8 mouse cellular contexts compared by ENCODE assay signal in genomic region chr6:149100174-149101075, GRCm38 (mm10). TPM values are rescaled to one million over a fixed set of nuclear protein-coding genes. Genes with fewer than 3 reads are reported as not detected.
DNase-seq lines count a peak whose midpoint lies in the region; ATAC-seq and TF ChIP-seq lines count a peak whose summit lies in the region.

No protein-coding gene starts in this region.

- no peaks in the 10 kb centered on the region for H3K27me3 ChIP-seq in embryonic facial prominence, embryonic 12.5 days
- no peaks in the 10 kb centered on the region for H3K27me3 ChIP-seq in heart, adult 2 months (ENCODE audit: control insufficient read depth, insufficient read depth, low read length)
- H3K27me3 ChIP-seq in kidney, adult 2 months (replicated peaks; ENCODE audit: control insufficient read depth, insufficient read depth, low read length), result no peaks in the 10 kb centered on the region
- no peaks in the 10 kb centered on the region for H3K27me3 ChIP-seq in limb, embryonic 10.5 days (ENCODE audit: low read depth, poor library complexity, severe bottlenecking)
- 0 out of 2 replicates have a peak, but pooled peaks cover 4% of the 10 kb centered on the region for H3K27me3 ChIP-seq in midbrain, embryonic 10.5 days (ENCODE audit: low read depth, poor library complexity, severe bottlenecking)

- no peak for TF ChIP-seq POLR2A in heart, adult 2 months (IDR thresholded peaks at IDR 0.05; ENCODE audit: insufficient read depth, low read depth, low read length)
- TF ChIP-seq POLR2A in kidney, adult 2 months (IDR thresholded peaks at IDR 0.05; ENCODE audit: low read depth, low read length), result no peak

- peak overlapping the region; percentile 92 for H3K27ac ChIP-seq in embryonic facial prominence, embryonic 12.5 days
- peak overlapping the region; percentile 97 for H3K27ac ChIP-seq in heart, adult 2 months
- H3K27ac ChIP-seq in kidney, adult 2 months (ENCODE audit: insufficient read depth, low read depth, low read length), result peak overlapping the region; percentile 67
- peak overlapping the region; percentile 93 for H3K27ac ChIP-seq in limb, embryonic 10.5 days
- H3K27ac ChIP-seq in midbrain, embryonic 10.5 days (replicated peaks), result peak overlapping the region; percentile 97

- TF ChIP-seq CTCF in heart, adult 2 months (IDR thresholded peaks at IDR 0.05), result peak; percentile 31
- TF ChIP-seq CTCF in kidney, adult 2 months (conservative IDR thresholded peaks at IDR 0.05; ENCODE audit: insufficient read depth, insufficient read length, low read depth, low read length), result no peak

- no peaks in the 10 kb centered on the region for H3K9me3 ChIP-seq in embryonic facial prominence, embryonic 12.5 days
- H3K9me3 ChIP-seq in limb, embryonic 10.5 days (replicated peaks), result no peaks in the 10 kb centered on the region
- H3K9me3 ChIP-seq in midbrain, embryonic 10.5 days (replicated peaks), result no peaks in the 10 kb centered on the region

- H3K36me3 ChIP-seq in embryonic facial prominence, embryonic 12.5 days, result no peaks in the 10 kb centered on the region
- peaks cover 2% of the 10 kb centered on the region; the same call in 1 of the 2 replicates for H3K36me3 ChIP-seq in heart, adult 2 months (ENCODE audit: control insufficient read depth, insufficient read depth, low read length)
- H3K36me3 ChIP-seq in kidney, adult 2 months (ENCODE audit: control insufficient read depth, insufficient read depth, low read length), result no peaks in the 10 kb centered on the region
- H3K36me3 ChIP-seq in limb, embryonic 10.5 days, result no peaks in the 10 kb centered on the region
- 0 out of 2 replicates have a peak, but pooled peaks cover 4% of the 10 kb centered on the region for H3K36me3 ChIP-seq in midbrain, embryonic 10.5 days

- H3K79me2 ChIP-seq in heart, adult 2 months (replicated peaks; ENCODE audit: control insufficient read depth, insufficient read depth, low read length), result peaks cover 4% of the 10 kb centered on the region; the same call in 1 of the 2 replicates

- no peaks in the 10 kb centered on the region; the same call in 1 of the 2 replicates for H3K4me1 ChIP-seq in embryonic facial prominence, embryonic 12.5 days
- peaks cover 3% of the 10 kb centered on the region for H3K4me1 ChIP-seq in heart, adult 2 months (ENCODE audit: control insufficient read depth, insufficient read depth, low read length)
- H3K4me1 ChIP-seq in kidney, adult 2 months (ENCODE audit: control insufficient read depth, insufficient read depth, low read length), result 0 out of 2 replicates have a peak, but pooled peaks cover under 1% of the 10 kb centered on the region
- H3K4me1 ChIP-seq in limb, embryonic 10.5 days, result peaks cover 9% of the 10 kb centered on the region; the same call in 1 of the 2 replicates
- peaks cover 18% of the 10 kb centered on the region for H3K4me1 ChIP-seq in midbrain, embryonic 10.5 days

- H3K4me2 ChIP-seq in embryonic facial prominence, embryonic 12.5 days (replicated peaks), result peak overlapping the region; percentile 75

- no peak for TF ChIP-seq EP300 in heart, adult 2 months (IDR thresholded peaks at IDR 0.05; ENCODE audit: insufficient read depth, low read depth, low read length)

- 0 out of 2 replicates have a peak, but pooled peaks have one; percentile 57 for ATAC-seq in embryonic facial prominence, embryonic 12.5 days (ENCODE audit: insufficient number of reproducible peaks, insufficient read depth, low FRiP score, low TSS enrichment)

- DNase-seq in adrenal gland, postnatal 4 days (ENCODE audit: low spot score in 2 of 2), result peak; percentile 22 to 42
- DNase-seq in heart, adult 2 months, result peak; percentile 74 to 79
- peak; percentile 92 for DNase-seq in kidney, adult 2 months
- DNase-seq in limb, embryonic 10.5 days (ENCODE audit: low spot score), result peak; percentile 79
- DNase-seq in midbrain, embryonic 10.5 days (ENCODE audit: low spot score), result peak; percentile 80
- peak; percentile 58 for DNase-seq in right cerebral cortex, postnatal 4 days
- DNase-seq in T-cell, adult 2 months (ENCODE audit: low spot score), result no peak

- WGBS in embryonic facial prominence, embryonic 12.5 days, result 2% methylated on average over 52 of the region's 52 CpGs
- WGBS in heart, adult 2 months, result 2% methylated on average over 52 of the region's 52 CpGs
- 2% methylated on average over 52 of the region's 52 CpGs for WGBS in kidney, adult 2 months
- 2% methylated on average over 52 of the region's 52 CpGs for WGBS in limb, embryonic 10.5 days
- WGBS in midbrain, embryonic 10.5 days, result 1% methylated on average over 51 of the region's 52 CpGs

- H3K4me3 ChIP-seq in embryonic facial prominence, embryonic 12.5 days, result peak overlapping the region; percentile 82
- peak overlapping the region; percentile 86 for H3K4me3 ChIP-seq in heart, adult 2 months
- H3K4me3 ChIP-seq in kidney, adult 2 months (ENCODE audit: insufficient read depth, low read depth, low read length), result peak overlapping the region; percentile 70
- peak overlapping the region; percentile 83 for H3K4me3 ChIP-seq in limb, embryonic 10.5 days
- peak overlapping the region; percentile 91 for H3K4me3 ChIP-seq in midbrain, embryonic 10.5 days

- intact Hi-C loops in heart, adult 2 months (cut with DNase I), result loop anchor here (2.0 to 5.0 kb wide), 3 partner anchors 18 to 153 kb away; partner anchors contain the start of gene Sinhcaf

- H3K9ac ChIP-seq in embryonic facial prominence, embryonic 12.5 days, result peak overlapping the region; percentile 80
- H3K9ac ChIP-seq in heart, adult 2 months (ENCODE audit: low read depth, low read length), result peak overlapping the region; percentile 97

RNA-seq across cellular contexts. Expression of gene Dennd5b, which starts 1.1 kb away (rescaled TPM):
- total RNA-seq in adrenal gland, postnatal 4 days (2021), result 10 to 100 TPM; 22.9 to 25.8 TPM
- polyA plus RNA-seq in embryonic facial prominence, embryonic 12.5 days (2016; fragmentation: Nextera tagmentation; extraction: Ambion mirVana), result 8.1 and 10.3 TPM in 2 replicates
- 10 to 100 TPM; 16.0 to 17.8 TPM for total RNA-seq in heart, adult 2 months (2021)
- 3.7 and 5.9 TPM in 2 replicates for polyA plus RNA-seq in heart, adult 2 months (2012; rRNA removed)
- polyA plus RNA-seq in kidney, adult 2 months (2012; rRNA removed), result 6.4 and 6.9 TPM in 2 replicates
- polyA plus RNA-seq in limb, embryonic 10.5 days (2016; fragmentation: Nextera tagmentation; extraction: Ambion mirVana), result 7.6 and 8.7 TPM in 2 replicates
- 11.9 and 14.3 TPM in 2 replicates for polyA plus RNA-seq in midbrain, embryonic 10.5 days (2016; fragmentation: Nextera tagmentation; extraction: Ambion mirVana)

RNA-seq across cellular contexts. Expression of gene Gm10203, which starts 29.5 kb away (rescaled TPM):
- total RNA-seq in adrenal gland, postnatal 4 days (2021), result not detected
- polyA plus RNA-seq in embryonic facial prominence, embryonic 12.5 days (2016; fragmentation: Nextera tagmentation; extraction: Ambion mirVana), result not detected in 2 replicates
- not detected for total RNA-seq in heart, adult 2 months (2021)
- not detected in 2 replicates for polyA plus RNA-seq in heart, adult 2 months (2012; rRNA removed)
- not detected in 2 replicates for polyA plus RNA-seq in kidney, adult 2 months (2012; rRNA removed)
- polyA plus RNA-seq in limb, embryonic 10.5 days (2016; fragmentation: Nextera tagmentation; extraction: Ambion mirVana), result not detected in 2 replicates
- polyA plus RNA-seq in midbrain, embryonic 10.5 days (2016; fragmentation: Nextera tagmentation; extraction: Ambion mirVana), result not detected in 2 replicates

RNA-seq across cellular contexts. Expression of gene Etfbkmt, which starts 39.2 kb away (rescaled TPM):
- 10 to 100 TPM; 15.6 to 16.4 TPM for total RNA-seq in adrenal gland, postnatal 4 days (2021)
- polyA plus RNA-seq in embryonic facial prominence, embryonic 12.5 days (2016; fragmentation: Nextera tagmentation; extraction: Ambion mirVana), result 12.1 and 15.2 TPM in 2 replicates
- 10 to 100 TPM; 24.2 to 38.8 TPM for total RNA-seq in heart, adult 2 months (2021)
- 12.8 and 43.9 TPM in 2 replicates for polyA plus RNA-seq in heart, adult 2 months (2012; rRNA removed)
- polyA plus RNA-seq in kidney, adult 2 months (2012; rRNA removed), result 12.5 and 16.1 TPM in 2 replicates
- polyA plus RNA-seq in limb, embryonic 10.5 days (2016; fragmentation: Nextera tagmentation; extraction: Ambion mirVana), result 14.4 and 15.8 TPM in 2 replicates
- polyA plus RNA-seq in midbrain, embryonic 10.5 days (2016; fragmentation: Nextera tagmentation; extraction: Ambion mirVana), result 9.8 and 9.9 TPM in 2 replicates
